Mouse (Mus musculus) megakaryocyte, embryonic 14.5 days (primary cell): Measurements from ENCODE around the gene Mlph.

Experiments
- FLI1 ChIP-seq: IDR thresholded peaks from 2 replicates; pipeline ENCODE4 v1.6.1; 2012; ENCODE audit warnings: low read length, inconsistent platforms, mixed read lengths
- GATA1 ChIP-seq: IDR thresholded peaks from 3 replicates; pipeline ENCODE4 v1.6.1; 2012; ENCODE audit warnings: mixed read lengths, low read length, inconsistent platforms, borderline replicate concordance

- TF ChIP-seq GATA1 (no peak), FLI1 (no peak)
These were observed 5.7 kb upstream of the Mlph start for GRCm38 (mm10) chr1:90909161-90909560.
